Mouse (Mus musculus) MEL (cell line): Measurements from ENCODE around the gene Stx17. TPM values are rescaled to one million over a fixed set of nuclear protein-coding genes. Genes with fewer than 3 reads are reported as not detected.

Experiments used
- DNase-seq: peaks from one replicate; pipeline ENCODE4 v3.0.0; 2011; ENCODE audit warnings: low read depth, low spot score
- H3K27ac ChIP-seq: 2 replicates; pipeline ENCODE4 v1.5.1; 2012; ENCODE audit warnings: low read depth, mild to moderate bottlenecking, control low read depth, low read length, moderate library complexity; ENCODE audit not compliant: control insufficient read depth
- H3K27me3 ChIP-seq, 2 experiments: fragments of 150-350 bp in 1 of 2; sonication (generic) in 1 of 2; 2 replicates each; pipeline ENCODE4 v1.6.1; 2012; ENCODE audit warnings: low read length in 2 of 2, mild to moderate bottlenecking in 2 of 2, improper control_type of control experiment in 1 of 2, moderate library complexity in 1 of 2; ENCODE audit not compliant: insufficient read depth in 2 of 2, control insufficient read depth in 1 of 2
- H3K36me3 ChIP-seq, 2 experiments: 2 replicates each; pipeline ENCODE4 v1.6.1; 2012 to 2014; ENCODE audit warnings: low read length in 2 of 2, improper control_type of control experiment in 1 of 2, inconsistent platforms in 1 of 2, mild to moderate bottlenecking in 1 of 2; ENCODE audit not compliant: insufficient read depth in 2 of 2, control insufficient read depth in 1 of 2
- H3K4me1 ChIP-seq, 2 experiments: fragments of 150-350 bp in 1 of 2; sonication (generic) in 1 of 2; 2 replicates each; pipeline ENCODE4 v1.6.1; 2012; ENCODE audit warnings: low read length in 2 of 2, improper control_type of control experiment in 1 of 2, mild to moderate bottlenecking in 1 of 2; ENCODE audit not compliant: insufficient read depth in 2 of 2, control insufficient read depth in 1 of 2
- H3K4me3 ChIP-seq, 2 experiments: fragments of 150-350 bp in 1 of 2; sonication (generic) in 1 of 2; 2 replicates each; pipeline ENCODE4 v1.5.1; 2012; ENCODE audit warnings: low read depth in 2 of 2, low read length in 2 of 2, mild to moderate bottlenecking in 2 of 2, moderate library complexity in 2 of 2, control low read depth in 1 of 2, improper control_type of control experiment in 1 of 2; ENCODE audit not compliant: control insufficient read depth in 1 of 2, insufficient read depth in 1 of 2
- H3K79me2 ChIP-seq: 2 replicates; pipeline ENCODE4 v1.6.1; 2012; ENCODE audit warnings: mild to moderate bottlenecking, low read length, moderate library complexity; ENCODE audit not compliant: control insufficient read depth, poor library complexity, insufficient read depth
- H3K9ac ChIP-seq: 2 replicates; pipeline ENCODE4 v1.6.1; 2012; ENCODE audit warnings: low read depth, mild to moderate bottlenecking, control low read depth, low read length, moderate library complexity; ENCODE audit not compliant: control insufficient read depth, poor library complexity, severe bottlenecking
- H3K9me3 ChIP-seq: fragments of 150-350 bp; sonication (generic); replicated peaks from 2 replicates; pipeline ENCODE4 v1.6.1; 2012; ENCODE audit warnings: mild to moderate bottlenecking, low read length, improper control_type of control experiment, moderate library complexity; ENCODE audit not compliant: insufficient read depth
- BHLHE40 ChIP-seq: IDR thresholded peaks from 2 replicates; pipeline ENCODE4 v1.6.1; 2012; ENCODE audit warnings: low read depth, mild to moderate bottlenecking, inconsistent platforms, low read length, improper control_type of control experiment, borderline replicate concordance
- CHD1 ChIP-seq: IDR thresholded peaks from 2 replicates; pipeline ENCODE4 v1.6.1; 2012; ENCODE audit warnings: low read depth, mild to moderate bottlenecking, inconsistent platforms, low read length, improper control_type of control experiment
- CHD2 ChIP-seq: IDR thresholded peaks from 2 replicates; pipeline ENCODE4 v1.6.1; 2011; ENCODE audit warnings: low read length, improper control_type of control experiment
- ELF1 ChIP-seq: IDR thresholded peaks from 2 replicates; pipeline ENCODE4 v1.6.1; 2014; ENCODE audit warnings: low read depth, mild to moderate bottlenecking, inconsistent platforms, low read length, improper control_type of control experiment, moderate library complexity
- EP300 ChIP-seq, 2 experiments: IDR thresholded peaks; 2 replicates each; pipeline ENCODE4 v1.6.1; 2011; ENCODE audit warnings: improper control_type of control experiment in 2 of 2, low read length in 2 of 2, low read depth in 1 of 2, mild to moderate bottlenecking in 1 of 2
- ETS1 ChIP-seq: IDR thresholded peaks from 2 replicates; pipeline ENCODE4 v1.6.1; 2012; ENCODE audit warnings: low read depth, mild to moderate bottlenecking, inconsistent platforms, low read length, improper control_type of control experiment, moderate library complexity
- GATA1 ChIP-seq: IDR thresholded peaks from 2 replicates; pipeline ENCODE4 v1.6.1; 2011; ENCODE audit warnings: low read depth, low read length, improper control_type of control experiment
- HCFC1 ChIP-seq: IDR thresholded peaks from 2 replicates; pipeline ENCODE4 v1.6.1; 2012; ENCODE audit warnings: low read depth, mild to moderate bottlenecking, inconsistent platforms, low read length, improper control_type of control experiment, moderate library complexity
- JUND ChIP-seq: IDR thresholded peaks from 2 replicates; pipeline ENCODE4 v1.6.1; 2011; ENCODE audit warnings: low read depth, mild to moderate bottlenecking, improper control_type of control experiment, low read length
- KAT2A ChIP-seq: conservative IDR thresholded peaks from 2 replicates; pipeline ENCODE4 v1.6.1; 2012; ENCODE audit warnings: low read depth, low read length, improper control_type of control experiment, inconsistent platforms
- MAX ChIP-seq: IDR thresholded peaks from 2 replicates; pipeline ENCODE4 v1.6.1; 2011; ENCODE audit warnings: low read length, improper control_type of control experiment
- MAZ ChIP-seq: IDR thresholded peaks from 2 replicates; pipeline ENCODE4 v1.6.1; 2012; ENCODE audit warnings: low read depth, mild to moderate bottlenecking, inconsistent platforms, low read length, improper control_type of control experiment
- MEF2A ChIP-seq: IDR thresholded peaks from 2 replicates; pipeline ENCODE4 v1.6.1; 2014; ENCODE audit warnings: low read depth, mild to moderate bottlenecking, inconsistent platforms, low read length, improper control_type of control experiment; ENCODE audit not compliant: poor library complexity, insufficient replicate concordance, severe bottlenecking; ENCODE audit errors: extremely low read depth
- MYB ChIP-seq: IDR thresholded peaks from 2 replicates; pipeline ENCODE4 v1.6.1; 2011; ENCODE audit warnings: mild to moderate bottlenecking, low read depth, low read length, improper control_type of control experiment
- MYC ChIP-seq: IDR thresholded peaks from 2 replicates; pipeline ENCODE4 v1.6.1; 2011; ENCODE audit warnings: low read depth, mild to moderate bottlenecking, low read length, improper control_type of control experiment, moderate library complexity
- NELFE ChIP-seq: IDR thresholded peaks from 2 replicates; pipeline ENCODE4 v1.6.1; 2011; ENCODE audit warnings: low read depth, low read length, improper control_type of control experiment
- POLR2A ChIP-seq, 2 experiments: IDR thresholded peaks; 2 replicates each; pipeline ENCODE4 v1.6.1; 2011 to 2012; ENCODE audit warnings: low read length in 2 of 2, mild to moderate bottlenecking in 2 of 2, control low read depth in 1 of 2, improper control_type of control experiment in 1 of 2, low read depth in 1 of 2, moderate library complexity in 1 of 2; ENCODE audit not compliant: control insufficient read depth in 1 of 2, insufficient read depth in 1 of 2, poor library complexity in 1 of 2
- POLR2AphosphoS2 ChIP-seq: IDR thresholded peaks from 2 replicates; pipeline ENCODE4 v1.6.1; 2011; ENCODE audit warnings: low read length, improper control_type of control experiment
- SIN3A ChIP-seq: IDR thresholded peaks from 2 replicates; pipeline ENCODE4 v1.6.1; 2012; ENCODE audit warnings: low read length, improper control_type of control experiment, inconsistent platforms
- SMC3 ChIP-seq: IDR thresholded peaks from 2 replicates; pipeline ENCODE4 v1.6.1; 2011; ENCODE audit warnings: low read depth, low read length, improper control_type of control experiment
- TAL1 ChIP-seq: IDR thresholded peaks from 2 replicates; pipeline ENCODE4 v1.6.1; 2012; ENCODE audit warnings: mild to moderate bottlenecking, inconsistent platforms, low read length, moderate library complexity, mixed read lengths
- TBP ChIP-seq: IDR thresholded peaks from 2 replicates; pipeline ENCODE4 v1.8.0; 2011; ENCODE audit warnings: low read depth, low read length, improper control_type of control experiment
- ZMIZ1 ChIP-seq: IDR thresholded peaks from 2 replicates; pipeline ENCODE4 v1.6.1; 2012; ENCODE audit warnings: low read depth, mild to moderate bottlenecking, inconsistent platforms, low read length, improper control_type of control experiment, moderate library complexity
- ZNF384 ChIP-seq: IDR thresholded peaks from 2 replicates; pipeline ENCODE4 v1.6.1; 2012; ENCODE audit warnings: low read depth, mild to moderate bottlenecking, inconsistent platforms, low read length, improper control_type of control experiment
- polyA plus RNA-seq, 2 experiments: library from polyadenylated mRNA; stranded (reverse) in 1 of 2; unstranded in 1 of 2; fragments of >175 nt in 1 of 2; fragments of >200 nt in 1 of 2; gene quantifications; 2 replicates each; pipeline versions ENCODE4 v1.2.1 to v1.2.4; 2012; ENCODE audit warnings: low replicate concordance in 2 of 2, low read depth in 1 of 2; ENCODE audit not compliant: insufficient read length in 2 of 2, insufficient read depth in 1 of 2, missing spikeins in 1 of 2
- total RNA-seq: library from RNA; depleted of rRNA; stranded (reverse); fragments of 300-350 nt; gene quantifications from 2 replicates; pipeline ENCODE4 v1.2.3, GENCODE M21; 2012

Gene Stx17
- total and polyA plus RNA-seq, 3 experiments, result 10.4 to 55.1 (median 10.5) TPM

DNA sequence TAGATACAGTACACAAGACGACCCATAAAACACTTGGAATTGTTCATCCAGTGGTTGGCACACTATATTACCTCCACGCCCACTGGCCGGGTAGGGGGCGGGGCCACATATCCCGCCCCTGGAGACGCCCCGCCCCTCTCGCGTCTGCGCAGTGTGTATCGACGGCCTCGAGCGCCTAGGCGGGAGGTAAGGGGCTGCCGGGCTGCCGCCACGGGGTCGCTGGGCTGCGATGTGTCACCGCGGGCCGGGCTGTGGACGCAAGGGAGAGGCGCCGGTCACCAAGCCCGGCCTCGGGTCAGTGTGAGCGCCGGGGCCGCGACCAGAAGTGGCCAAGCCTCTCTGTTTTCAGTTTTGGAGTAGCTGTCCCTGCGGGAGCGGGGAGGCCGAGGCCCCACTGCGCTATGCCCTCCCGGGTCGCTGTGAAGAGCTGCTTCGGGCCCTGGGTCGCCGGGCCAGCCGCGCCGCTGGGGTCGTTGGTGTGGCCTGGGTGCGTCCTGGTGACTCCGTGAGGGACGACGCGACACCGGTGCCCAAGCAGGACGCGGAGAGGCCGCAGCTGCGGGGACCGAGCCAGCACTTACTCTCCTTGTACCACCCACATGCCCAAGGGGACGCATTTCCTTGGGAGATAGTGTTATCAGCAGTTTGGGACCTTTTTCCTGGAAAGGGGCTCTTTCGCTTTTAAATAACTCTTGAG, at the start of gene Stx17 (continued):
- TF ChIP-seq NELFE, result peak; percentile 88
- peak; percentile 57; the same call in 1 of the 2 replicates for TF ChIP-seq HCFC1
- TF ChIP-seq BHLHE40, result no peak
- TF ChIP-seq ZMIZ1, result peak; percentile 75; the same call in 1 of the 2 replicates
- TF ChIP-seq, all 39 proteins: peak for 17

DNA sequence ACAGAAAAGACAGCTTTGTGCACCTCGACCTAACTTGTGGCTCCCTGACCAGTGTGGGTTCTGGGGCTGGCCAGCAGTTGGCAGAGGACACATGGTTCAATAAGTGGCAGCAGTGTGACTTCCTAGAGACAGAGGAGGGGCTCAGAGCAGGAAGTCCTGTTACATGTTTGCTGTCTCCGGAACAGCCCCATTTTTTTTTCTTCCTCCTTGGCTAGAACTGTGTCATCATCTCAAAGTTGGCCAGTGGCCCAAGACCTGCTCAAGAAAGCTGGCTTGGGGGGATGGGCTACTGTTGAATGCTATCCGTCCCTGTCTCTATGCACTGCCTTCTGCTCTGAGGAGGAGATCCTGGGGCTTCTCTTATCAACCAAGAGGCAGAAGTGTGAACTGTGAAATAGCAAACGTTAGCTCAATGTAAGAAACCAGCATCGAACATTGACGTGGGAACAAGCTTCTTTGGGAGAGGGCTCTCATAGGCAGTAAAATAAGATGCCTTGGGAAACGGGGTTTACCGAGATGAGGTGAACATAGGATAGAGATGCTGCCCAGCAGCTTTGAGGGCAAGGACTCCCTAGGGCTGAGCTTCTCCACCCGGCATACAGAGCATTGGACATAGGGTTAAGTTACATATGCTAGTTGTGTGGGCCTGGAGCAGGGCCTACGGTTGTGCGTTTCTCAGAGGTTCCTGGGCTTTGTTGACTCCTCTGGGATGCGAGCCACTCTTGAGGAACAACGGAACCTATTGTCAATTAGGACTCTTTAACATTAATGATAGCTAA, 47.8 kb upstream of the Stx17 start:
- Histone ChIP-seq H3K9ac (peak overlapping the region; percentile 59), H3K27ac (peak overlapping the region; percentile 94), H3K27me3 (no peaks in the 10 kb centered on the region; a peak in 2 of 4 replicates), H3K9me3 (no peaks in the 10 kb centered on the region), H3K4me3 (peak overlapping the region; percentile 15 to 40), H3K36me3 (peaks cover 0 to 14% of the 10 kb centered on the region in 2 experiments; a peak in 2 of 4 replicates), H3K79me2 (no peaks in the 10 kb centered on the region), H3K4me1 (peaks cover 5 to 29% of the 10 kb centered on the region in 2 experiments; a peak in 3 of 4 replicates)
- peak; percentile 97 for DNase-seq
- TF ChIP-seq ZNF384 (peak; percentile 91), POLR2A (IDR thresholded peaks at IDR 0.05; ENCODE audit: control insufficient read depth in 1 of 2, insufficient read depth in 1 of 2, low read depth in 1 of 2, low read length in 2 of 2, poor library complexity in 1 of 2) (peak; percentile 41 to 57; a peak in 1 of 4 replicates), NELFE (peak; percentile 56; the same call in 1 of the 2 replicates), TAL1 (peak; percentile 43; the same call in 1 of the 2 replicates), MAZ (no peak), TBP (peak; percentile 34; the same call in 1 of the 2 replicates), MYC (no peak; the same call in 1 of the 2 replicates), GATA1 (peak; percentile 46; the same call in 1 of the 2 replicates), KAT2A (no peak), ETS1 (peak; percentile 89), MYB (peak; percentile 58), SMC3 (no peak), BHLHE40 (peak; percentile 43), CHD1 (0 out of 2 replicates have a peak, but pooled peaks have one; percentile 50), CHD2 (peak; percentile 70), ELF1 (peak; percentile 78), SIN3A (peak; percentile 74), EP300 (IDR thresholded peaks at IDR 0.05; ENCODE audit: low read depth in 1 of 2, low read length in 2 of 2) (peak; percentile 49 to 77; a peak in 3 of 4 replicates), MEF2A (no peak), MAX (peak; percentile 27), HCFC1 (peak; percentile 62), JUND (no peak), POLR2AphosphoS2 (no peak)
